Mouse (Mus musculus): ENCODE results near the gene Cd300ld5. TPM values are rescaled to one million over a fixed set of nuclear protein-coding genes. Genes with fewer than 3 reads are reported as not detected.
"Not testable (repeated sequence)": the region's sequence is repeated elsewhere in the genome, so short reads cannot be mapped to it uniquely, and the experiment has no call there.

The Cd300ld5 gene
- polyA plus RNA-seq, 1 experiment from 2014 or later, result not detected

DNA sequence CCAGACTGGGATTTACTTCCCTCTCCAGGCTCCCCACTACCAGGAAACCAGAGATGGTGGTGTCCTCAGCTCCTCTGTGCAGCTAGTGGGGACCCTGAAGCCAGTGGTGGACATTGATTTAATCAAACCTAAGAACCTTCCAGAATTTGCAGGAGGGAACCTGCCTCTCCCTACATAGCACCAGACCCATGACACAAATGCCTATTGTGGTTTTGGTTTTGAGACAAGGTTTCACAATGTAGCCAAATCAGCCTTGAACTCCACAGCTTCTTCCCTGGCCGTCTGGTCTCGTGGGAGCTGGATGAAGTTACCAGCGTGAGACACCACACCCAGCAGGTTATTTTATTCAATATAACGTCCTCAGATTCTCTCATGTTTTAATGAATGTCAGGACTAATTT is 21.1 kb upstream of the Cd300ld5 start:
- H3K27ac ChIP-seq (ENCODE audit: low read length), result no peak overlapping the region
- ATAC-seq, result no peak
- H3K4me1 ChIP-seq (ENCODE audit: control insufficient read depth, insufficient read depth, low read length), result no peaks in the 10 kb centered on the region

DNA sequence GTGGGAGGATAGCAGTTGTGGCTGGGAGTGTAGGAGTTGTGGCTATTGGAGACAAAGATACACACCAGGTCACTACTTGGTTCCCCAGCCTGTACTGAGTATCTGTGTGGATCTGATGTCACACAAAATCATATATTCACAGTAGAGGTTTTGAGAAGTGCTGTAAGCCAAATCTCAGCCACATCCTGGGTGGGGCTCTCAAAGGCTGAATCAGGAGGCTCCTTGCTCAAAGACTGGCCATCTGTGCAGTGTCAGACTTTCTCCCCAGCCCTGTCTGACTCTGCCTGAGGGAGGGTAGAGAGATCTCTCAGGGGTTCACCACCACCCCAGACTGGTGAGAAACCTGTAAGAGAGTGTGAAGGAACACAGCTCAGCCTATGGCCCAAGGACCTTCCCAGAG is 17.0 kb upstream of the Cd300ld5 start:
- Histone ChIP-seq H3K27me3 (replicated peaks; ENCODE audit: control insufficient read depth, insufficient read depth, low read length) (no peaks in the 10 kb centered on the region), H3K4me3 (ENCODE audit: low read length) (no peak overlapping the region), H3K4me2 (ENCODE audit: low read depth, low read length) (no peak overlapping the region), H3K27ac (ENCODE audit: low read length) (no peak overlapping the region), H3K9ac (ENCODE audit: low read depth, low read length) (no peak overlapping the region), H3K36me3 (ENCODE audit: control insufficient read depth, insufficient read depth, low read length) (no peaks in the 10 kb centered on the region), H3K9me3 (ENCODE audit: control insufficient read depth, low read length) (no peaks in the 10 kb centered on the region), H3K4me1 (ENCODE audit: control insufficient read depth, insufficient read depth, low read length) (no peaks in the 10 kb centered on the region)
- ATAC-seq, result no peak

More for the DNA sequence above, 21.1 kb upstream of the Cd300ld5 start:
- no peaks in the 10 kb centered on the region for H3K36me3 ChIP-seq (ENCODE audit: control insufficient read depth, insufficient read depth, low read length)
- no peak overlapping the region for H3K9ac ChIP-seq (ENCODE audit: low read depth, low read length)
- 80% methylated on average over 4 of the region's 4 CpGs for WGBS
- no peaks in the 10 kb centered on the region for H3K27me3 ChIP-seq (replicated peaks; ENCODE audit: control insufficient read depth, insufficient read depth, low read length)
- H3K4me3 ChIP-seq (ENCODE audit: low read length), result no peak overlapping the region
- no peaks in the 10 kb centered on the region for H3K9me3 ChIP-seq (ENCODE audit: control insufficient read depth, low read length)
- no peak overlapping the region for H3K4me2 ChIP-seq (ENCODE audit: low read depth, low read length)

DNA sequence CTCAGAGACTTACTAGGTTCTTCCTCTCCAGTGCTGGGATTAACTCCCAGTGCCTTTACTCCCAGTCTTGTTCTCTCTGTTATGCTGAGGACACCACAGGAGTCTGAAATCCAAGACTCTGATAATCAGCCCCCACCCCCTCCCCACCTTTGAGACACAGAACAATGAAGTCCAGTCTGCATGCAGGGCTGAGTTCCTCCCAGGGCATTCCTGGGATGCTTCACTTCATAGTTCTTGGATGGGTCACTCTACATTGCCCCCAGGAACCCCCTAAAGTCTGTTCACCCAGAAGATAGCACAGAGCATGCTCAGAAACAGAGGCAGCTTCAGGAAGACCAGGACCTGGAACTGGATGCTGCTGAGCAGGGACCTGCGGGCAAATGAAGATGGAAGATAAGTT is 15.4 kb upstream of the Cd300ld5 start:
- ATAC-seq, result no peak
- H3K27me3 ChIP-seq (replicated peaks; ENCODE audit: control insufficient read depth, insufficient read depth, low read length), result no peaks in the 10 kb centered on the region
- no peak overlapping the region for H3K4me2 ChIP-seq (ENCODE audit: low read depth, low read length)
- no peaks in the 10 kb centered on the region for H3K9me3 ChIP-seq (ENCODE audit: control insufficient read depth, low read length)
- no peaks in the 10 kb centered on the region for H3K4me1 ChIP-seq (ENCODE audit: control insufficient read depth, insufficient read depth, low read length)
- H3K4me3 ChIP-seq (ENCODE audit: low read length), result no peak overlapping the region
- 86% methylated on average over 1 of the region's 1 CpGs for WGBS
- H3K9ac ChIP-seq (ENCODE audit: low read depth, low read length), result no peak overlapping the region
- H3K36me3 ChIP-seq (ENCODE audit: control insufficient read depth, insufficient read depth, low read length), result no peaks in the 10 kb centered on the region
- H3K27ac ChIP-seq (ENCODE audit: low read length), result no peak overlapping the region

DNA sequence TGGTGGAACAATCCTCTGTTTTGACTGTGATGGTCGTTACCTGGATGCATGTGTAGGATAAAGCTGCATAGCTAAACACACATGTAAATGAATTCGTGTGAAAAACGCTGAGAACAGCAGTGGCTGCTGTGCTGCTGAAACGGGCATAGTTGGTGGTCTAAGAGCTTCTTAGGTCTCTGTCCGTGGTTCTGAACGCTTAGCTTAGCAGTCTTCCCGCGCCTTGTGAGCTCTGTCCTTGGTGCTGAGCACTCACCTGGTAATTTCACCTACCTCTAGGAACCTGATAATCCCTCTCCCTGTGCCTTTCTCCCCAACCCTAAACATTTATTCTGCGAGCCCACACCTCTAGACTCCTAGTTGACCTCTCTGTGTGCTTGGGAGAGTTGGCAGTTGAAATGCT is 14.6 kb upstream of the Cd300ld5 start:
- Histone ChIP-seq H3K4me2 (ENCODE audit: low read depth, low read length) (no peak overlapping the region), H3K4me1 (ENCODE audit: control insufficient read depth, insufficient read depth, low read length) (no peaks in the 10 kb centered on the region), H3K9ac (ENCODE audit: low read depth, low read length) (no peak overlapping the region), H3K4me3 (ENCODE audit: low read length) (no peak overlapping the region), H3K36me3 (ENCODE audit: control insufficient read depth, insufficient read depth, low read length) (no peaks in the 10 kb centered on the region), H3K27me3 (replicated peaks; ENCODE audit: control insufficient read depth, insufficient read depth, low read length) (no peaks in the 10 kb centered on the region), H3K9me3 (ENCODE audit: control insufficient read depth, low read length) (no peaks in the 10 kb centered on the region), H3K27ac (ENCODE audit: low read length) (no peak overlapping the region)
- 5% methylated on average over 9 of the region's 9 CpGs for WGBS
- no peak for ATAC-seq

DNA sequence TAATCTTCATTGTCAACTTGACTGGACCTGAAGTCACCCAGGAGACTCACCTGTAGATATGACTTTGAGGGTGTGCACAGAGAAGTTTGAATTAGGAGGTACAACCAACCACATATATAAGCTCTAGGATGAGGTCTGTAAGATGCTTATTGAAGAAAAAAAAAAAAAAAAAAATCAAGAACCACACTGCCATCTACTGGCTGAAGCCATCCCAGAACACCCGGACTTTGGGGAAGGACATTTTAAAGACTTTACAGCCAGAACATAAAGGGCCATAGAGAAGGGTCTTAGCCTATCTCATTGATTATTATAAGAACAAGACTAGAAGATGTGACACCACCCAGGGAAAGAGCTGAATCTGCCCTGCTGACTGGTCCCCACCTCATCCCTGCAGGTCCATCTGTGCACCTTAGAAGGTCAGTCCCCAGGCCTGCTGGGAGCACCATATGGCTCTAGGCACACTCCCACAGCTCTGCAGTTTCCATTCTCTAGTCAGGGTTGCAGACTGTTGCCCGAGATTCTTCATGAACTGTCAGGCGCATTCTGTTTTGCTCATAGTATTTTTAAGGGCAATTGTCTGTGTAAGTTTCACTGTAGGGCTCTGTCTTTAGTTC is 11.8 kb upstream of the Cd300ld5 start:
- H3K27me3 ChIP-seq (replicated peaks; ENCODE audit: control insufficient read depth, insufficient read depth, low read length), result no peaks in the 10 kb centered on the region
- WGBS, result 45% methylated on average over 3 of the region's 3 CpGs

DNA sequence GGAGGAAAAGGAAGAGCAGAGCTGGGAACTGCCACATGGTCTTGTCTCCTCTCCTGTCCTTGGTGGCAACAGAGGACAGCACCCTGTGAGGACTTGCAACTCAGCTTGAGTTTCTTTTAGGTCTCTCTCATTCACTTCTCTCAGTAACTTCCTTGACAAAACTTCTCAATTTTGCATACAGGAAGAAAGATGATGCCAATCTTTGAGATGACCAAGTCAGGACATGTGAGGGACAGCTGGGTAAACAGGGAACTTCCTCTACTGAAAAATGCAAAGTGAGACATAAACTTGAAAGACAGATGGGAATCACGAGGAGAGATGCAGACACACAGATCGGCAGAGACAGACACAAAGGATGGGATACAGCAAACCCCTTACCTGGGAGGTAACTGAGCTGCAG is 10.7 kb upstream of the Cd300ld5 start, which contains the start of gene Cd300ld3:
Cd300ld3 (minus strand) TSS at position 151 of the 400 bp plus-strand sequence.
- Histone ChIP-seq H3K4me3 (ENCODE audit: low read length) (no peak within 1 kb of the TSS), H3K36me3 (ENCODE audit: control insufficient read depth, insufficient read depth, low read length) (no peaks in the 10 kb centered on the region), H3K9me3 (ENCODE audit: control insufficient read depth, low read length) (no peaks in the 10 kb centered on the region), H3K4me2 (ENCODE audit: low read depth, low read length) (no peak within 1 kb of the TSS), H3K4me1 (ENCODE audit: control insufficient read depth, insufficient read depth, low read length) (no peaks in the 10 kb centered on the region), H3K27ac (ENCODE audit: low read length) (no peak within 1 kb of the TSS), H3K9ac (ENCODE audit: low read depth, low read length) (no peak within 1 kb of the TSS), H3K27me3 (replicated peaks; ENCODE audit: control insufficient read depth, insufficient read depth, low read length) (no peaks in the 10 kb centered on the region)
- ATAC-seq, result no peak
- 79% methylated on average over 2 of the region's 2 CpGs for WGBS

More for the DNA sequence above, 11.8 kb upstream of the Cd300ld5 start:
- no peak overlapping the region for H3K27ac ChIP-seq (ENCODE audit: low read length)
- H3K4me3 ChIP-seq (ENCODE audit: low read length), result no peak overlapping the region
- no peaks in the 10 kb centered on the region for H3K4me1 ChIP-seq (ENCODE audit: control insufficient read depth, insufficient read depth, low read length)
- H3K36me3 ChIP-seq (ENCODE audit: control insufficient read depth, insufficient read depth, low read length), result no peaks in the 10 kb centered on the region
- ATAC-seq, result no peak
- H3K9ac ChIP-seq (ENCODE audit: low read depth, low read length), result no peak overlapping the region
- no peak overlapping the region for H3K4me2 ChIP-seq (ENCODE audit: low read depth, low read length)
- H3K9me3 ChIP-seq (ENCODE audit: control insufficient read depth, low read length), result no peaks in the 10 kb centered on the region

DNA sequence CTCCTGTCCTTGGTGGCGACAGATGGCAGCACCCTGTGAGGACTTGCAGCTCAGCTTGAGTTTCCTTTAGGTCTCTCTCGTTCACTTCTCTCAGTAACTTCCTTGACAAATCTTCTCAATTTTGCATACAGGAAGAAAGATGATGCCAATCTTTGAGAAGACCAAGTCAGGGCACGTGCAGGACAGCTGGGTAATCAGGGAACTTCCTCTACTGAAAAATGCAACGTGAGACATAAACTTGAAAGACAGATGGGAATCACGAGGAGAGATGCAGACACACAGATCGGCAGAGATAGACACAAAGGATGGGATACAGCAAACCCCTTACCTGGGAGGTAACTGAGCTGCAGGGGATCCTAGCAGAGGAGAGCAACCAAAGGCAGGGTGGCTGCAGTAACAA is 10.7 kb downstream of the Cd300ld5 start, which contains the start of gene Cd300ld4:
Cd300ld4 (minus strand) TSS at position 101 of the 400 bp plus-strand sequence.
- no CpG with 5 or more reads among the region's 6 CpGs for WGBS
- not testable (repeated sequence) for H3K4me1 ChIP-seq (ENCODE audit: control insufficient read depth, insufficient read depth, low read length); H3K27ac ChIP-seq (ENCODE audit: low read length); H3K9me3 ChIP-seq (ENCODE audit: control insufficient read depth, low read length); ATAC-seq; H3K27me3 ChIP-seq (replicated peaks; ENCODE audit: control insufficient read depth, insufficient read depth, low read length); H3K9ac ChIP-seq (ENCODE audit: low read depth, low read length); H3K4me2 ChIP-seq (ENCODE audit: low read depth, low read length); H3K36me3 ChIP-seq (ENCODE audit: control insufficient read depth, insufficient read depth, low read length); H3K4me3 ChIP-seq (ENCODE audit: low read length)

DNA sequence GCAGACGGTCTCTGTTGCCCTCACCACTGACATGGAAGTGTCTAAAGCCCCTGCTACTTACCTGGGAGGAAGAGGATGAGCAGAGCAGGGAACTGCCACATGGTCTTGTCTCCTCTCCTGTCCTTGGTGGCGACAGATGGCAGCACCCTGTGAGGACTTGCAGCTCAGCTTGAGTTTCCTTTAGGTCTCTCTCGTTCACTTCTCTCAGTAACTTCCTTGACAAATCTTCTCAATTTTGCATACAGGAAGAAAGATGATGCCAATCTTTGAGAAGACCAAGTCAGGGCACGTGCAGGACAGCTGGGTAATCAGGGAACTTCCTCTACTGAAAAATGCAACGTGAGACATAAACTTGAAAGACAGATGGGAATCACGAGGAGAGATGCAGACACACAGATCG is 21.5 kb downstream of the Cd300ld5 start, which contains the start of gene Cd300ld2:
Cd300ld2 (minus strand) TSS at position 101 of the 400 bp plus-strand sequence.
- H3K9me3 ChIP-seq (ENCODE audit: control insufficient read depth, low read length); H3K36me3 ChIP-seq (ENCODE audit: control insufficient read depth, insufficient read depth, low read length); ATAC-seq; H3K4me1 ChIP-seq (ENCODE audit: control insufficient read depth, insufficient read depth, low read length); H3K4me3 ChIP-seq (ENCODE audit: low read length); H3K4me2 ChIP-seq (ENCODE audit: low read depth, low read length); H3K27me3 ChIP-seq (replicated peaks; ENCODE audit: control insufficient read depth, insufficient read depth, low read length); H3K27ac ChIP-seq (ENCODE audit: low read length); H3K9ac ChIP-seq (ENCODE audit: low read depth, low read length): not testable (repeated sequence)
- WGBS, result no CpG with 5 or more reads among the region's 7 CpGs

DNA sequence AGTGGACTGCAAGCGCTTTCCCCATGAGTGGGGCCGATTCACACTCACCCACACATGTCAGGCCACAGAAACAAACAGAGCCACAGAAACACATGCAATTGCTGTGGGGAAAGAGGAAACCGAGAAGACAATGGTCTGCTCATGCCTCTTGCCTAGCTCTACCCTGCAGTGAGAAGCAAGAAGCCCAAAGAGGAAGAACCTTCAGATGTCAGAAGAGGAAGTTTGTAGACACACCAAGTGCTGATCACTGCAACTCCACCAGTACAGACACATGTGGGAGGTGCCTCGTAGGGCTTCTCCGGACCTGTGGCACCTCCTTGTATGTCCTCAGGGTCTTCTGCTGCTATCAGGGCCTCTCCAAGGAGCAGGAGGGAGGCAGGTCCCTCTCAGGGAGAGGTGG is 33.5 kb downstream of the Cd300ld5 start:
- ATAC-seq, result no peak
- no peak overlapping the region for H3K4me2 ChIP-seq (ENCODE audit: low read depth, low read length)
- no peak overlapping the region for H3K4me3 ChIP-seq (ENCODE audit: low read length)
- no peak overlapping the region for H3K27ac ChIP-seq (ENCODE audit: low read length)
- H3K4me1 ChIP-seq (ENCODE audit: control insufficient read depth, insufficient read depth, low read length), result no peaks in the 10 kb centered on the region
- H3K27me3 ChIP-seq (replicated peaks; ENCODE audit: control insufficient read depth, insufficient read depth, low read length), result no peaks in the 10 kb centered on the region
- no peak overlapping the region for H3K9ac ChIP-seq (ENCODE audit: low read depth, low read length)
- no peaks in the 10 kb centered on the region for H3K9me3 ChIP-seq (ENCODE audit: control insufficient read depth, low read length)
- no peaks in the 10 kb centered on the region for H3K36me3 ChIP-seq (ENCODE audit: control insufficient read depth, insufficient read depth, low read length)
- WGBS, result 84% methylated on average over 5 of the region's 5 CpGs

DNA sequence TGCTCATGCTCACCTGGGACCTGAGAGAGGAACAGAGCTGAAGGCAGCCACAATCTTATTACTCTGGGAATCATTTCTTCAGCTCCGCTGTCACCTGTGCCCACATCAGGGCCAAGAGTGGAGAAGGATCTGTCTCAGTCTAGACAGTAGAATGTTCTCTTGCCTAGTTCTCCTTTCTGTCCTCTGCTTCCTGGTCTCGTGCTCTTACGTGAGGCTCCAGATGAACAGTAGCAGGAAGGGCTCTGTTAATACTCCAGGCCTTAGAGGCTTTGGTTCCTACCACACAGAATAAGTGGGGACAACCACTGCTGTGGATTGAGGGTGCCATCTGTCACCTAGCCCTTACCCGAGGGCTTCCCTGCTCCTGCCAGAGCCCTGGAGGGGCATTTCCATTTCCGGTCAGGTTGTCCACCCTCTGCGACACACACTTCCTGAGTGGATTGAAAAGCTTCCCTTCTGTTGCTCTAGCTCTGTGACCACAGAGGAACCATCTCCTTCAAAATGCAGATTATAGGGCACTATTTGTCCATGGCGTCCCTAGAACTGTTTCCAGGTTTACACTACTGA is 36.0 kb downstream of the Cd300ld5 start, which contains the start of gene Cd300c2:
Cd300c2 (minus strand) TSS at position 407 of the 567 bp plus-strand sequence.
- Histone ChIP-seq H3K27me3 (replicated peaks; ENCODE audit: control insufficient read depth, insufficient read depth, low read length) (no peaks in the 10 kb centered on the region), H3K9me3 (ENCODE audit: control insufficient read depth, low read length) (no peaks in the 10 kb centered on the region), H3K36me3 (ENCODE audit: control insufficient read depth, insufficient read depth, low read length) (no peaks in the 10 kb centered on the region), H3K4me1 (ENCODE audit: control insufficient read depth, insufficient read depth, low read length) (no peaks in the 10 kb centered on the region), H3K27ac (ENCODE audit: low read length) (no peak within 1 kb of the TSS), H3K4me2 (ENCODE audit: low read depth, low read length) (no peak within 1 kb of the TSS), H3K4me3 (ENCODE audit: low read length) (no peak within 1 kb of the TSS), H3K9ac (ENCODE audit: low read depth, low read length) (no peak within 1 kb of the TSS)
- ATAC-seq, result no peak
- 73% methylated on average over 7 of the region's 7 CpGs for WGBS

All from intestine, embryonic 16.5 days (tissue).